ENCODE assay signal across 8 mouse cellular contexts in genomic region chr10:122105407-122105806, GRCm38 (mm10). TPM values are rescaled to one million over a fixed set of nuclear protein-coding genes. Genes with fewer than 3 reads are reported as not detected.
DNase-seq lines count a peak whose midpoint lies in the region; ATAC-seq and TF ChIP-seq lines count a peak whose summit lies in the region.

No protein-coding gene starts in this region.

- in situ Hi-C loops in Patski (cut with MboI; ENCODE audit: low pct_unique_long_range_greater_than_20kb), result loop anchor here (25.0 kb wide), 1 partner anchor 682 kb away; no protein-coding TSS in a partner anchor

- no peak overlapping the region for H3K4me3 ChIP-seq in heart, embryonic 11.5 days (ENCODE audit: low read depth, low read length)

- H3K4me1 ChIP-seq in heart, embryonic 11.5 days (ENCODE audit: control insufficient read depth, insufficient read depth, low read length), result no peaks in the 10 kb centered on the region

- TF ChIP-seq CTCF in Patski (IDR thresholded peaks at IDR 0.05), result peak; percentile 79

- POLR2A ChIA-PET in Patski (lab: Charles Lee), result no interaction called here

- no peaks in the 10 kb centered on the region for H3K36me3 ChIP-seq in heart, embryonic 11.5 days (ENCODE audit: control insufficient read depth, insufficient read depth, low read length)

- peak; percentile 55 to 76 for DNase-seq in heart, postnatal 10 days
- DNase-seq in Patski (ENCODE audit: low read depth, low spot score), result no peak
- peak; percentile 73 for DNase-seq in embryo, embryonic 10 days (ENCODE audit: low spot score)
- DNase-seq in layer of hippocampus, adult 9-10 months (ENCODE audit: low spot score), result peak; percentile 57
- DNase-seq in lung, postnatal 14 days, result peak; percentile 72
- DNase-seq in right cerebral cortex, postnatal 14 days, result peak; percentile 63

- H3K9me3 ChIP-seq in heart, embryonic 11.5 days (replicated peaks; ENCODE audit: control insufficient read depth, low read length), result no peaks in the 10 kb centered on the region

- CTCF ChIA-PET in Patski (lab: Charles Lee), result interaction anchor here (1.1 to 3.1 kb wide), 8 partner anchors 10 to 428 kb away, joined by 3 to 18 read pairs (median 8); no protein-coding TSS in a partner anchor

- WGBS in heart, embryonic 11.5 days (ENCODE audit: insufficient replicate concordance), result 0% methylated on average over 3 of the region's 3 CpGs

- ATAC-seq in heart, embryonic 11.5 days (replicated peaks; ENCODE audit: insufficient number of reproducible peaks, low FRiP score, low TSS enrichment), result no peak
- peak; percentile 47 for ATAC-seq in Patski
- peak; percentile 95 for ATAC-seq in granulocyte monocyte progenitor cell, adult 5-6 weeks (replicated peaks; ENCODE audit: poor library complexity, severe bottlenecking)

- H3K4me2 ChIP-seq in heart, embryonic 11.5 days, result no peak overlapping the region

- no peak overlapping the region for H3K27ac ChIP-seq in heart, embryonic 11.5 days (ENCODE audit: low read depth, low read length)

- intact Hi-C loops in heart, postnatal 10 days (cut with DNase I), result loop anchor here (5.0 to 10.0 kb wide), 2 partner anchors 129 to 422 kb away; no protein-coding TSS in a partner anchor

- 0 out of 2 replicates have a peak, but pooled peaks cover 3% of the 10 kb centered on the region for H3K27me3 ChIP-seq in heart, embryonic 11.5 days (ENCODE audit: control insufficient read depth, insufficient read depth, low read length)
- peaks cover 8% of the 10 kb centered on the region for H3K27me3 ChIP-seq in Patski

- no peak overlapping the region for H3K9ac ChIP-seq in heart, embryonic 11.5 days (ENCODE audit: low read depth, low read length)

RNA-seq across cellular contexts. Expression of gene Rxylt1, which starts 8.2 kb away (rescaled TPM):
- total RNA-seq in heart, postnatal 10 days (2021), result 10 to 100 TPM; 37.7 to 43.5 TPM
- polyA plus RNA-seq in heart, embryonic 11.5 days (2014; fragmentation: Nextera tagmentation; extraction: Ambion mirVana), result 38.9 and 42.7 TPM in 2 replicates
- 46.4 TPM for polyA plus RNA-seq in Patski (2021)
- total RNA-seq in granulocyte monocyte progenitor cell, adult 5-6 weeks (2014; fragmentation: Nextera tagmentation), result 29.6 and 36.5 TPM in 2 replicates
- 44.2 and 62.0 TPM in 2 replicates for total RNA-seq in granulocyte monocyte progenitor cell, adult 5-6 weeks (2017)

RNA-seq across cellular contexts. Expression of gene Srgap1, which starts 58.3 kb away (rescaled TPM):
- total RNA-seq in heart, postnatal 10 days (2021), result 1 to 10 TPM; 8.2 to 8.4 TPM
- polyA plus RNA-seq in heart, embryonic 11.5 days (2014; fragmentation: Nextera tagmentation; extraction: Ambion mirVana), result 3.3 and 8.2 TPM in 2 replicates
- 17.4 TPM for polyA plus RNA-seq in Patski (2021)
- not detected in 2 replicates for total RNA-seq in granulocyte monocyte progenitor cell, adult 5-6 weeks (2014; fragmentation: Nextera tagmentation)
- under 0.01 TPM in 1 of 2 replicates, not detected in the other for total RNA-seq in granulocyte monocyte progenitor cell, adult 5-6 weeks (2017)

Comparison
In these comparisons a context has a peak if more than half of its experiments do, and no peak if none do; other contexts are left out.
1. RNA of gene Srgap1, which starts 58.3 kb away (total RNA-seq): 8.2 to 8.4 TPM in heart, postnatal 10 days; under 0.01 TPM in granulocyte monocyte progenitor cell, adult 5-6 weeks; every median in the first group is over 4 times any median in the second.